Mouse (Mus musculus): Measurements from ENCODE around the gene 1110008L16Rik.
"Not testable (repeated sequence)": the region's sequence is repeated elsewhere in the genome, so short reads cannot be mapped to it uniquely, and the experiment has no call there.

Gene 1110008L16Rik

DNA sequence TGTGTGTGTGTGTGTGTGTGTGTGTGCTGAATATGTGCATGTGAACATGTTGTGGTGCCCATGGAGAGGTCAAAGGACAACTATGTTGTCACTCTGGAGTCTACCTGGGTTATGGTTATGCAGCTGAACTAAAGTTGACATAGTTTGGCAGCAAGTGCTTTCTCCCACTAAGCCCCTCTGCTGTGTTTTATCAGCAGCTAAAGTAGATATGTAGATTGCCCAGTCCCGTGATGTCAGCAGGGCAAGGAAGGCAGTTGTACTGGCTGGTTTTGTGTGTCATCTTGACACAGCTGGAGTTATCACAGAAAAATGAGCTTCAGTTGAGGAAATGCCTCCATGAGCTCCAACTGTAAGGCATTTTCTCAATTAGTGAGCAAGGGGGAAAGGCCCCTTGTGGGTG is 43.7 kb downstream of the 1110008L16Rik start:
- not testable (repeated sequence) for DNase-seq

DNA sequence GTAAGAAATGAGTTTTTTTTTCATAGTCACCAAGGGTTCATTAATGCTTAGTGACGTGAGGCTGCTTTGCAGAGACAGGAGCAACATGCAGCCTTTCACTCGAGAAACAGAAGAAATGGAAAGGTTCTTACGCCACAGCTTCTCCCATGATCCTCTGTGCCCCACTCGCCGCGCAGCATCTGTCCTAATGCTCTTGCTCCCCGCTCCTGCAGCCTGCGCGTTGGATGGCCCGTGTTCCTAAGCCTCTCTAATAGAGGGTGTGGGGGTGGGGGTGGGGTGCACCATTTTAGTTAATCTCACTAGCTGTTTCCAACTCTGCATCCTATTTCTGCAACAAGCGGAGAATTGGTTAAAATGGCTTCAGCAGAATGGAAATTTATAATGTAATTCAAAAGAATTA is 44.6 kb downstream of the 1110008L16Rik start:
- DNase-seq: no peak

DNA sequence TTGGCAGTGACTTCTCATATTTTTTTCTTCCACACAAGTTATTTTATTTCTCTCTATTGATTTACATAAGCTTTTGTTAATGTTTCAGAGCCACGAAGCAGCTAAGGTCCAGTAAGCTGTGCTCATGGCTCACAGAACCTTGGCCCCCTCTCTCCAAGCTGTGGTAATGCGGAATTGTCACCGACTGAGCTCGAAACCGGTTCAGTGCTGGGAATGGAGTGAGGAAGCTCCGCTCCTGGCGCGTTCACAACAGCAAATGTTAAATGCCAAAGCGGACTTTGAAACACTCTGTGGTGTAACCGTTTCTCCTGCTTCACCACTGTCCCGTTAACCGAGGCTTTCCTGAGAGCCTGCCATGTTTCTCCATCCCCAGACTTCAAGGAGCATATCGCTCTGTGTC is 45.2 kb downstream of the 1110008L16Rik start:
- DNase-seq: no peak

DNA sequence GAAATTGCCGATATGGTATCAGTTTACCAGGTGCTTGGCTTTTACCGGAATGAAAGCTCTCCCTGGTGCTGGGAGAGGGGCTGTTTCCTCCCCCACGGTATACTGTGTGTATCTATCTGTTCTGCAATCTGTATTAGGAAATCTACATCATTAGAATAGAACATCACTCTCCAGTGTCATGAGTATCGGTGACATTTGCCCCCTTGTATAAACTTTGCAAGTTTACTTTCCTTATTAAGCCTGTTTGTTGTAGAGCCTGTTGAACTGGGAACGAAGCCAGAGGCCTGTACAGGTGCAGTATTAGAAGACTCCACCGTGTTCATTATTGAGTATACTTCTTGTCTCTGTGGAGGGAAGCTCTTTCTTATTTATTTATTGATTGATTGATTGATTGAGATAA is 54.0 kb downstream of the 1110008L16Rik start:
- DNase-seq: no peak

DNA sequence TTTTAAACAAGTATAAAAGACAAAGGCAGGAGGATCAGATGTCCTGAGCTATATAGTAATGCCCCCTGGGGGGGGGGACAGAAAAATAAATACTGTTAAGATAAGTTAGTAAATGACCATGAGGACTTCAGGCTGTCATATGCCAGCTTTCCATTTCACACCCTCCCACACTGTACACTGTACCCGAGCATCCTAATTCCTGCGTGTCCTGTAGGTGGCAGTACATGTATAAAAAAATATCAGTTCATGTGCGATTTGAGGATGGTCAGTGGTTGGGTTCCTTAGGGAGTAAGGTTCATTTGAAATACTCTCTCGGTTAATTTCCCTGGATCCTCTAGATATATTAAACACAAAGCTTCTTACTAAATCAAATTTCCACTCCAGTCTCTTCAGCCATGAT is 55.5 kb downstream of the 1110008L16Rik start:
- peak; percentile 48 to 50 for DNase-seq

DNA sequence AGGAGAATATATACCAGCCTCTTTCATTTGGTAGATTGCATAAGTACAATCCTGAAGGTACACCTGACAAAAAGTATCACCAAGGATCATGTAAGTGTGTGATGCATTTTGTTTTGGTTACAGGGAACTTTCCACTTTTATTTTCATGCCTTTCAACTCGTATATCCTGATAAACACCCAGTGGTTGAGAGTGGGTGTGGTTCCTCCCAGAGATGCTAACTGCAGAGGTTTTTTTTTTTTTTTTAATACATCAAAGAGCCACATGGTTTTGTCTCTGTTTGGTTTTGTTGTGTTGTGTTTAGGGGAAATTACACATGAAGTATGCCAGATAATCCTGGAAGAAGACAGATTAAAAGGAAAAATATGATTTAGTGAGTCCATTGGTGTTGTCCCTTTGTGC is 57.9 kb downstream of the 1110008L16Rik start:
- no peak for DNase-seq

DNA sequence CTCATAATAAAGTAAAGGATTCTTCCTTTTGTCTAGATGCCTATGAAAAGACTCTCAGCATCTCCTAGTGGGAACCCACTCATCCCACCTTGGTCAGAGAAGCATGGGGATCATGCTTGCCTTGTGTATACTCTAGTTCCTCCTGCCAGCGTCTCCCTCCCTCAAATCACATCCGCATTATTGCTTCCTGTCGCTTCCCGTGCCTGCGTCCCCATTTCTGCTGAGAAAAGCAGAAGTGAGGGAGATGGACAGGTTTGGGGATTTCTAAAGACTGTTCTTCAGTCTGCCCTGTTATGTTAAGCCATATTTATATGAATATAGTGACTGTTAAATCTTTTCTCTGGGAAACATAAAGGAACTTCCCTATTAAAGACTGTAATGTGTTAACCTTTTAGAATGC is 61.6 kb downstream of the 1110008L16Rik start:
- no peak for DNase-seq

DNA sequence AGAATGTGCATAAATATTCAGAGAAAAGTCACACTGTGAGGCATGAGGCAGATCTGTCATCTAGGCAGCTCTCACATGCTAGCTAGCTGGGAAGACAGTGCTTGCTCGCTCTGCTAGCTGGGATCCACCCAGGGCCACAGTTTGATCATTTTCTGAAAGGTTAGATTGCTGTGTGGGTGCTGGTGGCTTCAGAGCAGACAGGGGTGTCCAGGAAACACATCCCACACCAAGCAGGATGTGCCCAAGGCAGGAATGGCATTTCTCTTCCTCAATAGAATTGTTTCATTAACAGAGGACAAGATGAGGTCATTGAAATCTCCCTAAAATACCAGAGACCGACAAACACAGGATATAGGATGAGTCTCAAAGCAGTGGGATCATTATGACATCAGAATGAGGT is 65.7 kb downstream of the 1110008L16Rik start:
- DNase-seq: no peak

DNA sequence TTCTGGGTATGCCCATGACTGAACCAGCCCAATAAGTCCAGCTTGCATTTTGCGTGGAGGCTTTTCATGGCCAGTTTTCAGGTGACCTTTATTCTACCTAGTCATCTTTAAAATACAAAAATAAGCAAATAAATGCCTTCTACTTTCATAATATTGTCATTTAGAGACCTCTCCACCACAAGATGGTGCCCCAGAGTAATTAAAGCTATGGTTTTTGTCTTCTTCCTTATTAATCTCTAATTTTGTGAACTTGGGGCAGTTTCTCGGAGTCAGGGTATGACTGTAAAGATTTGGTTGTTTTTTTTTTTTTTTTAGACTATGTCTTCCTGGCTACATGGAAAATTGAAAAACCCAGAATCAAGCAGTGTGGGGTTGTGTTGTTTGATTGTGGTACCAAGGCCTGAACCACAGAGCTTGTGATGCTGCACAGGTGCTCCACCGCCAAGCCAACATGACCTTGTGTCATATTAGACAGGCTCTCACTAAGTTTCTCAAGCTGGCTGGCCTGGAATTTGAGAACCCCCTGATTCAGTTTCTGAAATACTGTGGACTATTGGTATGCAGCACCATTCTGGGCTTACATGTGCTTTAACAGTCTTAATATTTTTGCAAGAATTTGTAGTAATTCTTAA is 73.2 kb downstream of the 1110008L16Rik start:
- peak in 1 of 2 experiments; percentile 53 for DNase-seq

DNA sequence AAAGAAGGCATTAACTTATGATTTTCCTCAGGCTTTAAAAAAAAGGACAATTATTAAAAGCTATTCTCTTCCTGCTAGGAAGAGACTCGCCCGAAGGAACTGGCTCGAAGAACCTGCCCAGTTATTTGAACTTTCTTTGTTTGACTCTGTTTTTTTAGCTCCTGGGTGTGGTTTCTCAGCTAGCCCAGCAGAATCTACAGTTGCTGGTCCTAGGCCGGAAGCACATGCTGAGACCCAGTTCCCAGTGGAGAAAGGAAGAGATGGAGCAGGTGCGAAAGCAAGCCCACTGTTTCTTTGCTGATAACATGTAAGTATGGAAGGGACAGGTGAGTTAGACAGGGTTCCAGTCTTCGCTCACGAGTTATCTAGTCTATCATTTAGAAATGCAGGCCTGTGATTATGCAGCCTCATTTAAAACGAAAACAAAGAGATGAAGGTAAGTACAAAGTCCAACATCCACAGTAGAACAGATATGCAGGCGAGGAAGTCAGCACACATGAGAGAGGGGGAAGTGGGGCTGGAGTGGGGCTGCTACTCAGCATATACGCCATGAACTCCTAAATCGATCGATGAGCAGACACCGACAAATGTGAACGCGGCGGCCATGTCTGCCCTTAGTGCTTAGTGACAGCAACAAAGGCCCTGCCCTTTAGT is 77.7 kb downstream of the 1110008L16Rik start:
- DNase-seq: no peak

DNA sequence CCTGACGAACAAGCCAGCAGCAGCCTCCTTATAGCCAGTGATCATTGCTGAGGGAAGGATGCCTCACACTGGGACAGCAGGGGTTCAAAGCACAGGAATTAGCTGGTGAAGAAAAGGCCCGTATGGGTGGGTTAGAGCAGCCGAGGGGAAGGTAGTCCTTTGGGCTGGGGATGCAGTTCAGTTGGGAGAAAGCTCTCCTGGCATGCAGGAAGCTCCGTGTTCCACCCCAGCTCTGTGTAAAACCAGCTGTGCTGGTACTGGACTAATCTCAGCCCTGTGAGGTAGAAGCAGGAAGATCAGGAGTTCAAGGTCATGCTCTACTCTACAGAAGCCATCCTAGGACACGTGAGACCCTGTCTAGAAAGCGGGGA is 78.2 kb downstream of the 1110008L16Rik start:
- no peak for DNase-seq

DNA sequence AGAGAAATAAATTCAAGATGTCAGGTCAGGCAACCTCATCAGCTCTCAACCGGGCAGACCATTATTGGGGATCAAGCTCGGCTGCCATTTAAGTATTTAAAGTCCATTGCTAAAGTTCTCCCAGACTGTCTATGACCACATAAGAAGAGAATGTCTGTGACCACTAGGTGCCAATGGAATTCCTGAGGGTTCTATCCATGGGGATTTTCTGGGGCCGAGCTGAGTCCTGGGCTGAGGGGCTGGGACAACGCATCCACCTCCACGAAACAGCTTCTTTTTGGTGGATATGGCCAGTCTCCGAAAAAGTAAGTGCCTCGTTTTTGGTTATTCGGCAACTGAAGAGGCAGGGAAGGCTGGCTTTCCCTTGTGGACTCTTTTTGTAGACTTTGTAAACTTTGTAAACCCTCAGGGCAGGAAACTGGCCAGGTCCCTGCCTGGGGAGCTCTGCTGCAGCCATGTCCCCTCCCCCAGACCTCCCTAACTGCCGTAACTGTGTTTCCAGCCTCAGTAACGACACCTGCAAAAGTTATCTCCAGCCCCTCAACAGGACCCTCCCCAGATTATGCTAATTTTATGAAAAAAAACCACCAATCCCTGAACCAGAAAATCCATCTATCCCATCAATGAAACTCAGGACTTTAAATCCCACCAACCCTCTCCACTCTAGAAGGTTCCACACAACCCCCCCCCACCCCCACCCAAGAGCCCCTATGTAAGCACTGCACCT is 84.8 kb downstream of the 1110008L16Rik start, which contains the start of gene Psma6:
Gene Psma6 (plus strand): TSS at position 200 of the 727 bp plus-strand sequence.
- peak in 1 of 2 experiments; percentile 61 for DNase-seq

DNA sequence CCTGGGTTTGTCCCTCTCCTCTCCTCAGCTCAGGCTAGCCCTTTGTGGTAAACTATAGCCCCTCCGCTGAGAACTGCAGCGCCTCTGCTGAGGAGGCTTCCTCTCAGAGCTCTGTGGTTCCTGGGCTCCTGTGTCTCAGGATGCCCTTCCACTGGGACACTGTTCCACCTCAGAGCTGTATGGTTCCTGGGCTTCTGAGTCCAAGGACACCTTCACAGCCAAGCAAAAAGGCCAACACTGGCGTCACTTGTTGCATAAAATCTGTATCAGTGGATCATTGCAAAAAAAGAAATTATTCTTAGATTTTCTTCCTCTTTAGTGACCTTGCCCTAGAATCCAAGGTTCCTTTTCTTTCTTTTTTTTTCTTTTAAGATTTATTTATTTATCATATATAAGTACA is 85.4 kb downstream of the 1110008L16Rik start:
- peak in 1 of 2 experiments; percentile 41 for DNase-seq

DNA sequence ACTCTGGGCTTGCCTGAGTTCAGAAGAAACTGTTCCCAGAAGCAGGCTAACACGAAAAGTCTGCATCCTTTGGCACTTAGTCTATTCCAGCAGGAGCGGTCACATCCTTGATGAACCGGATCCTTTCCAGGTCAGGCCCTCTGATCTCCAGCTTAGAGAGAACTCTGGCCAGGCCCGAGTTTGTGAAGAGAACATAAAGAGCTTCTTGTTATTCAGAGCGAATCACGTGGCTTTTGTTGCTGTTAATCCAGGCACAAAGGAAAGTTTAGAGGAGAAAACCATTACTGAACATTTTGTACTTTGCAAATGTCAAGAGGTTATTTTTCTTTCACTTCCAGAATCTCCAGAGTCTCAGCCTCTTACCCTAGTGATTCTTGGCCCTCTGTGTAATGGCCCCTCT is 86.6 kb downstream of the 1110008L16Rik start:
- peak; percentile 38 to 44 for DNase-seq

DNA sequence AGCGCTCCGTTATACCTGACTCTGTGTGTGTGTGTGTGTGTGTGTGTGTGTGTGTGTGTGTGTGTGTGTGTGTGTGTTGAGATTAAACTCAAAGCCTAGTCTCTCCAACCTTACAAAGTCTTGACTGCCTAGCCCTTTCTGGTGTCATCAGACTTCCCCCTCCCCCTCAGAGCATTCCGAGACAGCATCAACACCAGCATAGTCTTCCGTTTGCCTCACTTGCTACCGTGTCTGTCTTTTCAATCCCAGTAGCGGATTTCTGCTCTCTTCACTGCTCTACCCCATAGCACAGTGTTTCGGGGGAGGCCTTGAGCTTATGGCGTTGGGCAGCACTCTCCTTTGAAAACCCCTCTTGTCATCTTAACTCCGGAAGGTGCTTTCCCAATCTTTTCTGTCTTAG is 87.1 kb downstream of the 1110008L16Rik start:
- DNase-seq: peak in 1 of 2 experiments; percentile 41

DNA sequence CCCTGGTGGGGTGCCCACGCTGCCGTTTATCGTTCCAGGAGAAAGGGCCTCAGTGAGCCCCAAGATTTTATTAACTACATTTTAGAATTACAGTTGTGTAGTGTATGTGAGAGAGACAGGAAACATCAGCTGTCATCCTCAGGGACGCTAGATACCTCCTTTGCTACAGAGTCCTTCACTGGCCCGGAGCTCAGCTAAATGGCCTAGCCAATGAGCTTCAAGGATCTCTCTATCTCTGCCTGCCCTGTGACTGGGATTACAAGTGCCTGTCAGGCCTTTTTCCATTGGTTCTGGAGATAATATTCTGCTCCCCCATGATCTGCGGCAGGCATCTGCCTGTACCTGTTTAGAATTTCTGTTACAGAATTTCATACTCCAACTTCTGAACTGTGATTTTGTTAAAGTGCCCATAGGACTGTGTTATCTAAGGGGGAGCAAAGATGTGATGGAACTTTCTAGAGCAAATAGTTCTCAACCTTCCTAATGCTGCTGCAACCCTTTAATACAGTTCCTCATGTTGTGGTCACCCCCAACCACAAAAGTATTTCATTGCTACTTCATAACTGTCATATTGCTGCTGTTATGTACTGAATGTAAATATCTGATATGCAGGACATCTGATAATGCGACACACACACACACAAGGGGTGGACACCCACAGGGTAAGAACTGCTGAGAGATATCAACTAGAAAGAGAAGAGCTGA is 87.9 kb downstream of the 1110008L16Rik start:
- peak; percentile 42 to 43 for DNase-seq

DNA sequence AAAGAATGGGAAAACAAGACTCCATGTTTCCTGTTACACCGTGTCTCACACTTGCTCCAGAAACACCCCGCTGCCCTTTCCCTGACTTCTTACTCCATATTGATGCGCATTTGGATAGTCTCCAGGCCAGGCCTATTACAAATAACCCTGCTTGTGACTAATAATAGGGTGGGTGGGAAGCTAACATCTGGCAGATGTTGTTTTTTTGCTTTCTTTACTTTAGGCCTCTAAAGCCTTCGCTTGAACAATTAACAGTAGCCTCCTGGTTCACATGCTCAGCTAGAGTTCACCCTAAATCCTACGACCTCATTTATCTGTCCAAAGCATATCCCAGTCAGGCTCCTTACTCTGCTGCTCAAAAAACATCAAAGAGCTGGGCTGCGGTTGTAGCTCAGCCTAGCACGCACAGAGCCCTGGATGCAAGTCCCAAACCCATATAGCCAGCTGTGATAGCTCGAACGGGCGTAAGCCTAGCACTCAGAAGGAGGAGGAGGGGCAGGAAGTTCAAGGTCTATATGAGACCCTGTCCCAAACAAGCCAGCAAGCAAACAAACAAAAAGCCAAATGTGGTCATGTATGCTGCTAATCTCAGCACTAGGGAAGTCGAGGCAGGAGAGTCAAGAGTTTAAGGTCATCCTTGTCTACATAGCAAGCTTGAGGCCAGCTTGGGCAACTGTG is 88.5 kb downstream of the 1110008L16Rik start:
- peak; percentile 68 to 84 for DNase-seq

DNA sequence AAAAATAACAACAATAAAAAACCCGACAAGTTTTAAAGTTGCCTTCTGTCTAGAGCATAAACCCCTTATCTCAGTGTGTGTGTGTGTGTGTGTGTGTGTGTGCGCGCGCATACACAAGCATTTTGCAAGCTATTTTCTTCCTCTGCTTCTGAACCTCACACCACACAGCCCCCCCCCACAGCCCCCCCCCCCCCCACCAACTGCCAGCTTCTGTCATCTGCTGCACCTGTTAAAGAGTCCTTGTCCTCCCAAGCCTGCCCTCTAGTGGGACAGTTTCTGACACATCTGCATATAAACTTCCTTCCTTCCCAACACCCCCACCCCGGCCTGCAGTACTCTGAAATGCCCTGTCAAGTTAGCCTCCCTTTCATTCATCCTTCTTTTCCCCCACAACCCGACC is 89.1 kb downstream of the 1110008L16Rik start:
- DNase-seq: peak; percentile 92 to 93

DNA sequence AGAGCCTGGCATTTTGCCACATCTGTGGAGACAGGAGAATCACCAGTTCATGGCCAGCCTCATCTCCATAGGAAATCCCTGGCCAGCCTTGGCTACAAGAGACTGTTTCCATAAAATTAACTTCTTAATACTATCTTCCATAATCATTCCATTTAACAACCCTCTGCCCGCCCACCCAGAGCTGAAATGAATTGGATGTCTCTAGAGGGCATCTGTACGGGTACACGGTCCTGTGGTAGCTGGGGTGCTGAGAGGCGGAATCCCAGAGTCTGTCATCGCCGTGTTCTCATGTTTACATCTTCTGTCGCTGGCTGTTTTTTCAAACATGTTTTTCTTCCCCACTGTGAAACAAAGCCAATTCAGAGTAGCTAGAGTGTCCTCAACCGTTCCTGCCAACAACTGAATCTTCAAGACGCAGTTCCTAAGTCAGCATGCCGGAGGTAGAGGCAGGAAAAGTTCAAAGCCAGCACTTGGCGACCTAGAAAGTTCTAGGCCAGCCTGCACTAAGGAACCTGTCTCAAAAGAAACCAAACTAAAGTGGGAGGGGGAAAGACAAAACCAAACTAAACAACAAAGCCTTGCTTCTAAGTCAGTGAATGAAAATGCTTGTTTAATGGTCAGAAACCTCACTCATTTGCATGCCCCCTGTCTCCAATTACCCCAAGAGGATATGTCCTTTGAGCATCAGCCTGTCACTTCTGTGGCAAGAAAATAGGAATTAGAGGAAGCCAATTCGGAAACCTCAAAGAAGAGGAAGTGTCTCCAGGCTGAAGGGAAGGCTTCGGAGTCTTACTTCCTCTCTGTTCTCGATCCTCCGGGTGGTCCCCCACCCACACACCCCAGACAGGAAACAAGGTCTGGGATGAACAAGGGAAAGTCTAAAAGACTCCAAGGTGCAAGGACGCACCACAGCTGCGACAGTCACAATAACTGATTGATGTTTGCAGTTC is 90.0 kb downstream of the 1110008L16Rik start:
- peak; percentile 64 to 74 for DNase-seq

DNA sequence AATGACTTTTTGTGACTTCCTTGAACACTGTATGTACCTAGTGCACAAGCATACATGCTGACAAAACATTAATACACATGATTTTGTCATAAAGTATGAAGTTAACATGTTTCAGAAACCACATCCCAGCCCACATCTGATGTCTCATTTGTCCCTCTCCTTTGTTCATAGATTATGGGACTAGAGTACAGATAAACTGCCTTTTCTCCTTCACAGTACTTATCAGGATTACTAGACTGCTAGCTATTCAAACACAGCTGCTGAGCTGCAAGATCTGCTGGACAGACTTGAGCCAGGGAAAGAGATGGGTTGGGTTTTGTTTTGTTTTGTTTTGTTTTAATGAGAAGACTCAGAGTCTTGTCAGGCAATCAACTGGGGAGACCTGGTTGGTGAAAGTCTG is 92.7 kb downstream of the 1110008L16Rik start:
- DNase-seq: no peak

Measured in thymus, postnatal 36 days (tissue).